Mouse (Mus musculus) ES-E14 (cell line): ENCODE measurements around the gene Eps15l1.

Source experiments
- CHD2 ChIP-seq: IDR thresholded peaks from 2 replicates; pipeline ENCODE4 v1.6.1; 2014; ENCODE audit warnings: mild to moderate bottlenecking, low read depth, low read length, inconsistent platforms
- ZC3H11A ChIP-seq: IDR thresholded peaks from 2 replicates; pipeline ENCODE4 v1.6.1; 2012; ENCODE audit warnings: low read depth, mild to moderate bottlenecking, inconsistent platforms, low read length, borderline replicate concordance

DNA sequence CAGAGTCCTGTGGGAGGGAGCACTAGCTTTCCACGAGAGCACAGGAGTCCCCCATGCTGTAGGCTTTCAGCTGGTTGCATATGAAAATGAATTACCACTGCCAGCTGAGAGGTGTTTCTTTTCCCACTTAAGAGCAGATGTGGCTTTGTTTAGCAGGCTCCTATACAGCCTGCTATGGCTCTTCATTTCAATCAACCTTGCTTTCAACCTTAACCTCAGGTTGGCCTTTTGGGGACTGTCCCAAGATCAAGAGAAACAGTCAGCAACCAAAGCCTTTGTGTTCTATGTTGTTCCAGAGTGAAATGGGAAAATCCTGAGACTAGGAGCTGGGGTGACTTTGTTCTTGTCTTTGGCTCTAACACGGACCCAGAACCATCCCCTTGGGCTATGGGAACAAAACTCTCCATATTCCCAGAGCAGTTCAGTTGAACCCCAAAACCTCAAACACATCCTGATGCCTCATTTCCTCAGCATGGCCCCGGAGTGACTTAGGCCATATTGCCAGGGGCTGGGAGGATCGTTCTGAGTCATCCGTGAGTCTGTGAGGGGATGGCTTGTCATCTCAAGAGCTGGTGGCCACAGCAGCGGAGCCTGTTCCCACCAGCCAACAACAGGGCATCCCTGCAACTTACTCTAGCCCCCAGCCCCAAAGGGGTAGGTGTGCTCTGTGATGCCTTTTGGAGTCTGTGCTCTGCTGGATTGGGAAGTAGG lies 90.3 kb downstream of the Eps15l1 start:
- TF ChIP-seq ZC3H11A, result no peak
- TF ChIP-seq CHD2, result no peak
